Mouse (Mus musculus) small intestine, adult 2 months (tissue): ENCODE measurements around the gene Ank.

Experiments used
- CTCF ChIP-seq: fragments of 200-500 bp; IDR thresholded peaks from 2 replicates; pipeline ENCODE4 v1.5.1; 2012; ENCODE audit warnings: low read depth, mild to moderate bottlenecking, control low read depth, inconsistent platforms, low read length, moderate library complexity, mixed read lengths; ENCODE audit not compliant: insufficient replicate concordance, insufficient read length; ENCODE audit errors: extremely low read depth
- POLR2A ChIP-seq: fragments of 200-500 bp; IDR thresholded peaks from 2 replicates; pipeline ENCODE4 v1.6.1; 2012; ENCODE audit warnings: low read depth, mild to moderate bottlenecking, control low read depth, inconsistent platforms, low read length, moderate library complexity

DNA sequence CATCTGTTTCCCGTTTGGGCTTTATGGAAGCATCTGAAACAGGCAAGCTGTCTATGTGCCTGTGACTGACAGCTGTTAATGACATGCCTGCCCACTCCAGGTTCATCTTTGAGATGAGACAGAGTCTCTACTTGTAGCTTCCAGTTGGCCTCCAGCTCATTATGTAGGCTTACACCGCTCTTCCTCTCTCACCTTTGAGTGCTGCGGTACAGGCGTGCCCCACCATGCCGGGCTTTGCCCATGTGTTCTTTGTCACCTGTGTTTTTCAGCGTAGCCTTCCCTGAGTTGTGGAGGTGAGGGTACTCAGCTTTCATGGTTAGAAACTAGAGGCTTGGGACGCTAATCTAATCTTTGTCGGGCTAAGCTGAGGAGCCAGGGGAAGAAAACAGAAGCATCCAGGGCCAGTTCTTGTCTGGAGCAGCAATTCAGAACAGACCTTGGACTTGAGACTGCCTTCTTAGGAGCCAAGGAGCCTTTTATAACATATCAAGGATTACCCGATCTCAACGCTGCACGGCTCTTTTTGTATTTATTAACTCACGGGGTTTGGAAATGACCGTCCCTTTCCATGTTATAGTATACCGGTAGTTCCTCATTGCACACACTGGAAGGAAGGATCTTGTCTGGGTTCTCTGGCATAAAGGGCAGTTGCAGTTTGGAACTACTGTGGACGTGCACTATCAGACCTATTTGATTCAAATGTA is 40.6 kb downstream of the Ank start:
- TF ChIP-seq POLR2A (no peak), CTCF (no peak)
